Mouse (Mus musculus) liver, embryonic 12.5 days (tissue): ENCODE results near the gene Eif4e2. TPM values are rescaled to one million over a fixed set of nuclear protein-coding genes. Genes with fewer than 3 reads are reported as not detected.

ENCODE experiments used
- ATAC-seq: fragments of 200-750 bp; cut with Nextera tagmentation; 2 replicates; pipeline ENCODE4 v1.8.0; 2017; ENCODE audit warnings: moderate number of reproducible peaks, mild to moderate bottlenecking, moderate library complexity
- H3K27ac ChIP-seq: fragments of 300-500 bp; sonication (generic); 2 replicates; pipeline ENCODE4 v1.5.1; 2016; ENCODE audit warnings: mild to moderate bottlenecking
- H3K27me3 ChIP-seq: fragments of 300-500 bp; sonication (generic); replicated peaks from 2 replicates; pipeline ENCODE4 v1.6.1; 2016; ENCODE audit warnings: mild to moderate bottlenecking, moderate library complexity
- H3K36me3 ChIP-seq: fragments of 300-500 bp; sonication (generic); 2 replicates; pipeline ENCODE4 v1.6.1; 2016; ENCODE audit warnings: mild to moderate bottlenecking, moderate library complexity
- H3K4me1 ChIP-seq: fragments of 300-500 bp; sonication (generic); 2 replicates; pipeline ENCODE4 v1.6.1; 2016
- H3K4me2 ChIP-seq: fragments of 300-500 bp; sonication (generic); 2 replicates; pipeline ENCODE4 v1.6.1; 2016; ENCODE audit warnings: mild to moderate bottlenecking, moderate library complexity
- H3K4me3 ChIP-seq: fragments of 300-500 bp; sonication (generic); 2 replicates; pipeline ENCODE4 v1.5.1; 2016; ENCODE audit warnings: mild to moderate bottlenecking, moderate library complexity
- H3K9ac ChIP-seq: fragments of 300-500 bp; sonication (generic); 2 replicates; pipeline ENCODE4 v1.6.1; 2016; ENCODE audit warnings: mild to moderate bottlenecking, moderate library complexity
- H3K9me3 ChIP-seq: fragments of 300-500 bp; sonication (generic); replicated peaks from 2 replicates; pipeline ENCODE4 v1.6.1; 2016; ENCODE audit warnings: mild to moderate bottlenecking, moderate library complexity
- WGBS: fragments of 180-500 bp; shearing (Covaris S2); methylation state at CpG from one replicate; pipeline ENCODE4 v1.1.7; 2016; ENCODE audit not compliant: insufficient replicate concordance; 5-methylcytosine and 5-hydroxymethylcytosine counted together
- polyA plus RNA-seq: library from polyadenylated mRNA; unstranded; fragments of >200 nt; fragmentation: Nextera tagmentation; extraction: Ambion mirVana; gene quantifications from 2 replicates; pipeline ENCODE4 v1.2.1, GENCODE M21; 2016

Eif4e2 gene
- polyA plus RNA-seq, 1 experiment from 2014 or later: 114 TPM

DNA sequence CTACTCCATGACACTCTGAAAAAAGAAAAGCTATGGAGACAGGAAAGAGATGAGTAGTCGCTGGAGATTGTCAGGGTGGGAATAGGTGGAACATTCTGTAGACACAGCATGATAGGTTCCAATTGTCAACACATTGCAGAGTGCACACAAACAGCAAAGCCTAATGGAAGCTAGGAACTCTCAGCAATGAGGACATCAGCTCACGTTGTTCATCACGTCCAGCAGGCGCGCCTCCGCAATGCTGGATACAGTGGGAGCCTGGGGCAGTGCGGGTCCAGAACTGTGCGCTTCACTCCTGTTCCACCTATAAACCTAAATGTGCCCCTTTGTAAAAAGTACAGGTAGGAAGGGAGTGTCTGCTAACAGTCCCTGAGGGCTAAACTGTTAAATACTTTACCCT lies 29.3 kb downstream of the Eif4e2 start:
- peaks cover 13% of the 10 kb centered on the region for H3K36me3 ChIP-seq

GRCm38 (mm10) chr1:87245430-87245829 lies 31.7 kb downstream of the Eif4e2 start:
- Histone ChIP-seq H3K27ac (no peak overlapping the region), H3K4me3 (no peak overlapping the region), H3K27me3 (0 out of 2 replicates have a peak, but pooled peaks cover 3% of the 10 kb centered on the region), H3K4me1 (peaks cover 17% of the 10 kb centered on the region), H3K9me3 (no peaks in the 10 kb centered on the region), H3K4me2 (peak overlapping the region; percentile 55), H3K36me3 (no peaks in the 10 kb centered on the region), H3K9ac (no peak overlapping the region)
- ATAC-seq: peak; percentile 70; the same call in 1 of the 2 replicates
- 11% methylated on average over 1 of the region's 1 CpGs for WGBS

More for the DNA sequence above, 29.3 kb downstream of the Eif4e2 start:
- ATAC-seq: no peak
- 88% methylated on average over 8 of the region's 8 CpGs for WGBS
- no peak overlapping the region for H3K4me2 ChIP-seq
- H3K4me1 ChIP-seq: peaks cover 22% of the 10 kb centered on the region
- H3K9ac ChIP-seq: no peak overlapping the region
- H3K4me3 ChIP-seq: no peak overlapping the region
- no peak overlapping the region for H3K27ac ChIP-seq
- H3K9me3 ChIP-seq: no peaks in the 10 kb centered on the region
- H3K27me3 ChIP-seq: no peaks in the 10 kb centered on the region

DNA sequence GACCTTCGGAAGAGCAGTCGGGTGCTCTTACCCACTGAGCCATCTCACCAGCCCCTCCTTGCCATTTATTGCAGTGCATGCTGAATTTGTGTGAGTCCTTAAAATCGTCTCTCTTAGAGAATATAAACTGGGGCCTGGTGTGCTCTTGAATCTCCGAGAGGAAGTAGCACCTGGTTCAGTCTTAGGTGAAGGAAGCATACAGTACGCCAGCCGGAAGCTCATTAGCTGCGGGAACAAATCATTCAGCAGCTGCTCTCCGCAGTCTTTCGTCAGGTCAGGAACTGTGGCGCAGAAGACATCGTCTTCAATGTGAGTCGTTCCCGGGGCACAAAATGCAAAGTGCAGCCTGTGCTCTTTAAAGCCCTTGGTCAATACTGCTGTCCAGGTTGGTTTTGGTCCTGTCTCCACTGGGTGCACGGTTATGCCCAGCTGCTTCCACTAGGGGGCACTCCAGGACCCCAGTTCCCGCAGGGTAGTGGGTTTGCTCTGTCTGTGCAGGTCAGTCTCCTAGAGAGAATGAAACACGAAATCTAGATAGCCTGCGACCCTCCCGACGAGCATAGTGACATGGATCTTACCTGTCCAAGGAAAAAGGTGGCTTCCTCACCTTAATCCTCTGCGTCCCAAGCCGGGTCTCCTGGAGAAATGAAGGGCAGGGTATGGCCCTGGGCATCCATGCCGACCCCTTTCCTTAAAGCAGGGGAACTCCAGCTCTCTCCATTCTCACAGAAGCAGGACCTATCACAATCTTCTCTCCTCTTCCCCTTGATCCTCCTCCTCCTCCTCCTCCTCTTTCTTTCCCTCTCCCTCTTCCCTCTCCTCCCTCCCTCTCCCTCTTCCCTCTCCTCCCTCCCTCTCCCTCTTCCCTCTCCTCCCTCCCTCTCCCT lies 32.5 kb downstream of the Eif4e2 start:
- H3K9ac ChIP-seq: no peak overlapping the region; the same call in 1 of the 2 replicates
- no peaks in the 10 kb centered on the region for H3K9me3 ChIP-seq
- 0 out of 2 replicates have a peak, but pooled peaks cover 5% of the 10 kb centered on the region for H3K27me3 ChIP-seq
- 26% methylated on average over 22 of the region's 22 CpGs for WGBS
- H3K36me3 ChIP-seq: no peaks in the 10 kb centered on the region
- peak overlapping the region; percentile 55 for H3K4me2 ChIP-seq
- ATAC-seq: peak; percentile 66
- H3K4me1 ChIP-seq: peaks cover 17% of the 10 kb centered on the region
- no peak overlapping the region; the same call in 1 of the 2 replicates for H3K27ac ChIP-seq
- H3K4me3 ChIP-seq: 0 out of 2 replicates have a peak overlapping the region, but pooled peaks have one; percentile 2

DNA sequence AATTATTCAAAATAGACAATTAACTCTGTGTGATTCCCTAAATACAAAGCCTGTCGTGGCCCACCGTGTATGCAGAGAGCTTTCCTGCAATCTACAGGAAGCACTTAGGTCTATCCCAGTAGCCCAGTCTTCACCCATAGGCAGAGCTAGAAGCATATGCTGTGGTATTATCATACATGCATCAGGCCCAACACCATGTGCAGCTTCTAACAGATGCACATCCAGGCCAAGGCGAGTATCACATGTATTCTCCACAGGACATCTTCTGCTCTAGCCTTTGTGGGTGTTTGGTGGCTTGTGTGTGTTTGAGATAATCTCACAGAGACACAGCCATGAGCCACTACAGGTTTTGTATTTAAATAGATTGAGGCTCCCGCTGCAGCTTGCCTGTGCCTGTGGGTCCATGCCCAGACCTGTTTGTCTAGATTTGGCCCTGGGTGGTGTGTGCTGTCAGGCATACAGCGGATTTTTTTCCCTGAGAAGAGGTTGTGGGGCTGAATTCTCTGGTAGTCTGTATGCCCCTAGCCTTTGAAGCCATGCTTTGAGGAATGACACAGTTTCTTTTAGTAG lies 38.4 kb downstream of the Eif4e2 start:
- Histone ChIP-seq H3K9ac (no peak overlapping the region), H3K4me1 (peaks cover 9% of the 10 kb centered on the region; the same call in 1 of the 2 replicates), H3K4me3 (no peak overlapping the region), H3K27me3 (peaks cover 26% of the 10 kb centered on the region), H3K9me3 (no peaks in the 10 kb centered on the region), H3K4me2 (no peak overlapping the region), H3K27ac (no peak overlapping the region), H3K36me3 (no peaks in the 10 kb centered on the region)
- WGBS: 34% methylated on average over 5 of the region's 5 CpGs
- peak; percentile 86 for ATAC-seq

GRCm38 (mm10) chr1:87255173-87255572 lies 41.5 kb downstream of the Eif4e2 start:
- ATAC-seq: no peak
- no peaks in the 10 kb centered on the region for H3K9me3 ChIP-seq
- H3K4me3 ChIP-seq: no peak overlapping the region
- H3K27me3 ChIP-seq: peaks cover 56% of the 10 kb centered on the region
- no peak overlapping the region for H3K9ac ChIP-seq
- no peak overlapping the region for H3K4me2 ChIP-seq
- H3K4me1 ChIP-seq: peaks cover 9% of the 10 kb centered on the region; the same call in 1 of the 2 replicates
- H3K36me3 ChIP-seq: no peaks in the 10 kb centered on the region
- 42% methylated on average over 4 of the region's 4 CpGs for WGBS
- no peak overlapping the region for H3K27ac ChIP-seq

DNA sequence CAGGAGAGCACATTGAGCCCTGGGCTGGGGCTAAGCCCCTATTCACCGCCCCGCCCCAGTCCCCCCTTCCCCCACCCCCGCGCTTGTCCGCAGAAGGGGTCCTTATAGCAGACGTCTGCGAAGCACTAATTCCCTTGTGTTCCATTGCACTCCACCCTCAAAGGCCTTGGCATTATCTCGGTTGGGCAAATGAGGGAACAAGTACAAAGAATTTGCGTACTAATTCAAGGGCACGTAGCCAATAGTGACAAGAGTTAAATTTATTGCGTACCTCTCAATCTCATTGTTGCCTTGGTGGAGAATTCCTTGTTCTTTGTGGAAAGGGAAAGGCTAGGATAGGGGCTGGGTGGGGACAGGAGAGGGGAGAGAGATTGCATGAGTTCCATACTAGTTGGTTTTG lies 44.0 kb downstream of the Eif4e2 start:
- Histone ChIP-seq H3K9me3 (no peaks in the 10 kb centered on the region), H3K27ac (no peak overlapping the region), H3K27me3 (peaks cover 77% of the 10 kb centered on the region), H3K4me3 (no peak overlapping the region), H3K36me3 (no peaks in the 10 kb centered on the region), H3K4me2 (no peak overlapping the region), H3K4me1 (no peaks in the 10 kb centered on the region), H3K9ac (no peak overlapping the region)
- ATAC-seq: no peak
- WGBS: 16% methylated on average over 11 of the region's 11 CpGs

DNA sequence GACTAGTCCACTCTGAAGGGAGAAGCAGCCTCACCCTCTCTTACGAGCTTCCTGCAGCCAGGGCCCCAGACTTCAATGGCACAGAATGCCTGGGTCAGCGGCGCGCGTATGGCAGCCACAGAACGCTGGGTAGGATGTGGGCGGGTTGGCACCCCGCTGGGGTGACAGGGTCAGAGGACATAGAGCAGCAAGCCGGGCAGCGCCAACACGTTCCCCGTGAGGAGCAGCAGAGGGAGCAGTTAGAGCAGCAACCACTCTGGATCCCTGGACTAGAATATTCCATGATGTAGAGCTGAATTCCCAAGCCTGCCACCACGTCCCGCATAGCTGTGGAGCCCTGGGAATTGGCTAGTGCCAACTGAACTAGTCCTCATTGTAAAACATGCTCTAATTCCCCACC lies 44.8 kb downstream of the Eif4e2 start:
- WGBS: 10% methylated on average over 14 of the region's 14 CpGs
- Histone ChIP-seq H3K4me3 (no peak overlapping the region), H3K36me3 (no peaks in the 10 kb centered on the region), H3K9me3 (no peaks in the 10 kb centered on the region), H3K27me3 (peaks cover 85% of the 10 kb centered on the region), H3K27ac (no peak overlapping the region), H3K4me1 (no peaks in the 10 kb centered on the region), H3K9ac (no peak overlapping the region), H3K4me2 (no peak overlapping the region)
- no peak for ATAC-seq

GRCm38 (mm10) chr1:87259316-87259715 lies 45.6 kb downstream of the Eif4e2 start:
- Histone ChIP-seq H3K9ac (no peak overlapping the region), H3K36me3 (no peaks in the 10 kb centered on the region), H3K4me3 (no peak overlapping the region), H3K4me2 (no peak overlapping the region), H3K9me3 (no peaks in the 10 kb centered on the region), H3K4me1 (peaks cover 7% of the 10 kb centered on the region; the same call in 1 of the 2 replicates), H3K27ac (no peak overlapping the region), H3K27me3 (peaks cover 87% of the 10 kb centered on the region)
- 34% methylated on average over 2 of the region's 2 CpGs for WGBS
- ATAC-seq: no peak

DNA sequence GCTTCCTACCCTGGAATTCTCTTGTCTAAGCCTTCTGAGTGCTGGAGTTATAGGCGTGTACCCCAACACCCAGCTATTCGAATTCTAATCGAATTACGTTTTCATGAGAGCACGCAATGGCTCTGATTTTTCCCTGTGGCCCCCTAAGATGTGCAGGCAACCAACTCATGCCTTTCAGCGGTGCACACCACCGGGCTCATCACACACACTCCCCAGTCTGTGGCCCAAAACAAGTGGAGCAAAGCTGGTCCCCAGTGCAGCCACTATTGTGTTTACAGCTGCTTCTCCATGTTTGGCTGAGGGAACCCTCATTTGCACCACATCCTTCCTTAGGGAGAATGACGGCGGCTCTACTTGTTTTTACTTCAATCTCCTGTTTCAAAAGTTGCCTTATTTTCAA lies 49.5 kb downstream of the Eif4e2 start:
- H3K36me3 ChIP-seq: no peaks in the 10 kb centered on the region
- no peak overlapping the region for H3K4me2 ChIP-seq
- no peaks in the 10 kb centered on the region for H3K9me3 ChIP-seq
- peaks cover 100% of the 10 kb centered on the region for H3K27me3 ChIP-seq
- no peak for ATAC-seq
- no peak overlapping the region for H3K9ac ChIP-seq
- WGBS: 11% methylated on average over 9 of the region's 9 CpGs
- H3K27ac ChIP-seq: no peak overlapping the region
- H3K4me3 ChIP-seq: no peak overlapping the region
- peaks cover 11% of the 10 kb centered on the region; the same call in 1 of the 2 replicates for H3K4me1 ChIP-seq

GRCm38 (mm10) chr1:87263796-87264133 lies 50.1 kb downstream of the Eif4e2 start:
- H3K4me2 ChIP-seq: peak overlapping the region; percentile 69
- 6% methylated on average over 12 of the region's 12 CpGs for WGBS
- ATAC-seq: no peak
- H3K27me3 ChIP-seq: peaks cover 100% of the 10 kb centered on the region
- no peak overlapping the region for H3K27ac ChIP-seq
- peaks cover 11% of the 10 kb centered on the region; the same call in 1 of the 2 replicates for H3K4me1 ChIP-seq
- H3K9ac ChIP-seq: no peak overlapping the region
- no peaks in the 10 kb centered on the region for H3K9me3 ChIP-seq
- no peaks in the 10 kb centered on the region for H3K36me3 ChIP-seq
- H3K4me3 ChIP-seq: peak overlapping the region; percentile 46; the same call in 1 of the 2 replicates

GRCm38 (mm10) chr1:87264134-87265006 lies 50.7 kb downstream of the Eif4e2 start, which contains the start of gene Efhd1:
Efhd1 (plus strand) TSS chr1:87264363.
- H3K4me2 ChIP-seq: peak within 1 kb of the TSS; percentile 69
- H3K27ac ChIP-seq: no peak within 1 kb of the TSS
- no peaks in the 10 kb centered on the region for H3K36me3 ChIP-seq
- under 1% methylated on average over 70 of the region's 70 CpGs for WGBS
- peaks cover 100% of the 10 kb centered on the region for H3K27me3 ChIP-seq
- no peak within 1 kb of the TSS for H3K9ac ChIP-seq
- ATAC-seq: no peak
- peak within 1 kb of the TSS; percentile 46 for H3K4me3 ChIP-seq
- H3K4me1 ChIP-seq: peaks cover 11% of the 10 kb centered on the region; the same call in 1 of the 2 replicates
- H3K9me3 ChIP-seq: no peaks in the 10 kb centered on the region
